Mouse (Mus musculus) hematopoietic stem cell, adult 5-6 weeks (primary cell): ENCODE results near the gene Atp8a2. TPM values are rescaled to one million over a fixed set of nuclear protein-coding genes. Genes with fewer than 3 reads are reported as not detected.

Experiments
- ATAC-seq, 2 experiments: fragments of 125-278 bp in 1 of 2; replicated peaks in 1 of 2; 2 replicates each; pipeline ENCODE4 v1.8.0; 2016 to 2017; ENCODE audit warnings: inconsistent platforms in 2 of 2, mild to moderate bottlenecking in 2 of 2, moderate number of reproducible peaks in 2 of 2, low read depth in 1 of 2, moderate TSS enrichment in 1 of 2; ENCODE audit not compliant: low FRiP score in 2 of 2, poor library complexity in 2 of 2, severe bottlenecking in 2 of 2, insufficient read depth in 1 of 2, low TSS enrichment in 1 of 2
- total RNA-seq: library from RNA; stranded (forward); fragments of 172-1452, 232-1000 nt; gene quantifications from 2 replicates; pipeline ENCODE4 v1.2.3, GENCODE M21; 2017

Atp8a2 gene
- total RNA-seq, 1 experiment from 2014 or later: 0.84 TPM

- no peak for ATAC-seq
Observed at GRCm38 (mm10) chr14:60172286-60173055, 24.5 kb downstream of the Atp8a2 start.

DNA sequence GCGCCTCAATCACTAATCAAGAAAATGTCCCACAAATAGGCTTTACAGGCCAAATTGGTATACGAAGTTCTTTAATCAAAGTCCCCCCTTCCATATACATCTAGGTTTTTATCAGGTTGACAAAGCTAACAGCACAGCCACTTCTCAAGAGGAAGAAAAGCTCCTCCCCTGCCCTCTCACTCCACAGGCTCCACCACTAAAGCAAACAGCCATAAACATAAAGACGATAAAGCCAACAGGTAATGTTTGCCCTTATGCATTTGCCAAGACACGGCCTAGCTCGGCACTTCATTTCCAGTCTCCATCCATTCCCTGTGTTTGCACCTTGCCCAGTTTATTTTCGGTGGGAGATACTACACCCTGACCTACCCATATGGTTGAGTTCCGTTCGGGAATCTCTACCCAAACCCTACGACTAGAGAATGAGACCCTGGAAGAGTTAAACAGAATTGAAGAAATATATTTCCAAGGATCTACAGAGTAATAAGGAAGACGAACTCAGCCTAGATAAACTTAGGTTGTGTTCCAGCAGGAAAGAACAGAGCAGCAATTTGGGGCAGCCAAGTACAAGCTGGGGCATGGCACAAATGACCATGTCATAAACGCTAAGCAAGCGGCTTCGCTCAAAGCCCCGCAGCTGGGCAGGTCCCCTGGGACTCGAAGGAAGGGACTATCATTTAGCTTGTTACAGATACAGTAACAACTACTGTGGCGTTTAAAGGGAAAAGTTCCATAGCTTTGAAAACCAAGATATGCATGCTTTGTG lies 26.0 kb downstream of the Atp8a2 start:
- ATAC-seq: no peak

DNA sequence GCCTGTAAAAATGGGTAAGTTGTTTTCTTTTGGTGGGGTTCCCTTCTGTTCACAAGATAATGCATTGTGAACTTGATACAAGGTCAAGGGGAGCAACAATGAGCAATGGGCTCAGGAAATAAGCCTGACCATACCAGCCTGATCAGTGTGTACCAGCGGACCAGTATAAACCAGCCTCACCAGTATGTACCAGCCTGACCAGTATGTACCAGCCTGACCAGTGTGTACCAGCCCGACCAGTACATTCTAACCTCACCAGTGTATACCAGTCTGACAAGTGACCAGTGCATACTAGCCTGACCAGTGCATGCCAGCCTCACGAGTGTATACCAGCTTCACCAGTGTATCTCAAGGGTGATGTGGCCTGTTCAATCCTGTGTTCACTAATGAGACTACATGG lies 33.6 kb downstream of the Atp8a2 start:
- ATAC-seq: no peak

DNA sequence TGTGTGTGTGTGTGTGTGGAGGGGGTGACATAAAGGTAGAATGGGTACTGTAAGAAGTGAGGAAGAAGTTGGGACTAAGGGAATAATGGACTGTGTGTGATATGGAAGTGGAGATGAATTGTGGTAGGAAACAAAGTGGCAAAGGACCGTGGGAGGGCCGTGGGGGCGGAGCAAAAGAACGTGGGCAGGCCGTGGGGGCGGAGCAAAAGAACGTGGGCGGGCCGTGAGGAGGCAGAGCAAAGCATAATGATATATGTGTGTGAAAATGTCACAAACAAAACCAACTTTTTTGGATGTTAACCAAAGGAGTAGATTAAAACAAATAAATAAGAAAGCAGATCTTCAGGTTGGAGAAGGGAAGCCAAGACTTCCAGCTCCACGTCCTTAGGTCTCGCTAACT lies 44.6 kb downstream of the Atp8a2 start:
- ATAC-seq: no peak

DNA sequence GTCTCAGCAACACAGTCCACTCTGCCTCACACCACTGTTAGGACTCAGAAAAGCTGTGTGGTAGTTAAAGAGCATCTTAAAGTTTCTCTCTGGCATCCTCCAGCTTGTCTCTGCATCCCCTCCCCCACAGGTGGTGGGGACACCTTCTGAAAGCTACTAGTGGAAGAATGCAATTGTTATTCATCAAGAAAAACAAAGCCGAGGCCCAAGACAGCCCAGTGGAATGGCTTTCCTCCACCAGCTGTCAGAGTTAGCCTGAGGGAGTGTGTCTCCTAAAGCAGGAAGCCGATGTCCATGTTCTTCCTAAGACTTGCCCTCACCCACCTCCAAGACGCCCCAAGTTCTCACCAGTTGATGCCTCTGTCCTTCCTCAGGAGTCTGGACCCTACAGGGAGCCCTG lies 48.1 kb downstream of the Atp8a2 start:
- no peak for ATAC-seq

DNA sequence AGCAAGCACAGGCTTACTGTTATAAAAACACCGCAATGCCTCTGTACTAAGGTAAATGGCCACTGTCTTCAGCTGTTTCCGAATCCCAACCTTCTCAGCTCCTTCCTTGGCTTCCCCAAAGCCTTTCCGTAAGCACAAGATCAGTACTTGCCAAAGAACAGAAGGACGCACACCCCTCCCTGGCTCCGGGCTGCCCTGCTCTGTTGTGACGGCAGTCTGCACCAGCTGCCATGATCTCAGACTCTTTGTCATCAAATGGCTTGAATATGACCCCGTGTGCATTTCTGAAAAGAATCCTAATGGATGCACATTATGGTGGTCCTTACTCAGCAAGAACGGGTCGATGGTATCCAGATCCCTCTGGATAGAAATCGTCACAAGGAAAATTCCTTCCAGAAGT lies 53.7 kb downstream of the Atp8a2 start:
- no peak for ATAC-seq

- no peak; a peak in 1 of 4 replicates for ATAC-seq
Observed at GRCm38 (mm10) chr14:60138339-60138738, 58.6 kb downstream of the Atp8a2 start.

DNA sequence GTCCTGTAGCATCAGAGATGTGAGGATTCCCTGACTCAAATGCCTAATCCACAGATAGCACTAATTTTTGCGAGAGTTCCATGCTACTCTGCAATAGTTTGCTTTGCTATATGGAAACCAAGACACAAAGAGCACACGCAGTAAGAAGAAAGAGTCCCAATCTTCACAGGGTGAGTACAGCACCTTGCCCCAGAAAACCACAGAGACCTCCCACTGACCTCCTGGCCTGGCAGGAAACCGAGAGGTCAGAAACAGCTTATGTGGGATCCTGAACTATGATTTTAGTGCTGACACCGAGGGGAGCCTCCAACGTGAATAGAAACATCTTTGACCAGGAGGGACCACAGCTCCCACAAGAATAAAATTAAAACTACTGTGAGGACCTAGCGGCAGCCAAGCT lies 59.2 kb downstream of the Atp8a2 start:
- no peak for ATAC-seq

- ATAC-seq: no peak
Observed at GRCm38 (mm10) chr14:60135801-60136200, 61.2 kb downstream of the Atp8a2 start.

- no peak for ATAC-seq
Observed at GRCm38 (mm10) chr14:60134720-60135119, 62.3 kb downstream of the Atp8a2 start.

GRCm38 (mm10) chr14:60131196-60131876 lies 65.6 kb downstream of the Atp8a2 start:
- ATAC-seq: no peak

DNA sequence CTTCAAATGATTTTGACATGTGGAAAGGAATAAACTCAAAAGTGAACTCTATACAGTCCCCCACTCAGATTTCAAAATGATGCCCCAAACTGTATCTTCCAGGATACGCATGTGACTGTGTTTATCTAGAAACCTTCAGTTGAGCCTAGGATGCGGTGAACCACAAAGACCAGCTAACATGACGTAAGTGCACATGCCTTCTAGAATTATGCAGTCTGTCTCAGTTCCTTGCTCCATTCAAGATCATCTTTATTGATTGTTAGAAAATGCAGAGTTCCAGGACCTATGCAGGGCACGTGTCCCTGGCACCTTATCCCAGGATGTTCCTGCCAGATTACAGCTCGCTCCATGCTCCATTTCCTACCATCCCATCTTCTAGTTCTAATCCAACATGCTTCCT lies 67.4 kb downstream of the Atp8a2 start:
- peak; percentile 51 to 71; a peak in 2 of 4 replicates for ATAC-seq

GRCm38 (mm10) chr14:60125202-60125601 lies 71.8 kb downstream of the Atp8a2 start:
- no peak for ATAC-seq

DNA sequence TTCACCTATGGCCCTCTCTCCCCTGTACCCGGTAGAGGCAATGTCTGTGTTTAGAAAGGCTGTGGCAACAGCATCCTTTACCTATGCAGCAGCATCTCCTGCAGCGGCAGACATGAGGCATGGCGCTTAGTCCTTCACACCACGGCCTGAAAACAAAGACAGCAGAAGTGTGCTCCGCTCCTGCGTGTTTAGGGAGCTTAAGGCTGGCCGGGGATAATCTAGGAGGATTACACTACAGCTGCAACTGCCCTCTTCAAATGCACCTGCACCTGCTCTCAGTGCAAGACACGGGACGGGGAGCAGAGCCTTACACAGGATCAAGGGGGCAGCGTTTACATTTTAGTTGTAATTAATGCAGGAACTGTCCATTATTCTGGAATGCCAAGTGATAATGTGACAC lies 75.4 kb downstream of the Atp8a2 start:
- ATAC-seq: no peak

GRCm38 (mm10) chr14:60117792-60118585 lies 79.0 kb downstream of the Atp8a2 start:
- ATAC-seq: 0 out of 4 replicates have a peak, but pooled peaks of 1 of the 2 experiments have one; percentile 14

DNA sequence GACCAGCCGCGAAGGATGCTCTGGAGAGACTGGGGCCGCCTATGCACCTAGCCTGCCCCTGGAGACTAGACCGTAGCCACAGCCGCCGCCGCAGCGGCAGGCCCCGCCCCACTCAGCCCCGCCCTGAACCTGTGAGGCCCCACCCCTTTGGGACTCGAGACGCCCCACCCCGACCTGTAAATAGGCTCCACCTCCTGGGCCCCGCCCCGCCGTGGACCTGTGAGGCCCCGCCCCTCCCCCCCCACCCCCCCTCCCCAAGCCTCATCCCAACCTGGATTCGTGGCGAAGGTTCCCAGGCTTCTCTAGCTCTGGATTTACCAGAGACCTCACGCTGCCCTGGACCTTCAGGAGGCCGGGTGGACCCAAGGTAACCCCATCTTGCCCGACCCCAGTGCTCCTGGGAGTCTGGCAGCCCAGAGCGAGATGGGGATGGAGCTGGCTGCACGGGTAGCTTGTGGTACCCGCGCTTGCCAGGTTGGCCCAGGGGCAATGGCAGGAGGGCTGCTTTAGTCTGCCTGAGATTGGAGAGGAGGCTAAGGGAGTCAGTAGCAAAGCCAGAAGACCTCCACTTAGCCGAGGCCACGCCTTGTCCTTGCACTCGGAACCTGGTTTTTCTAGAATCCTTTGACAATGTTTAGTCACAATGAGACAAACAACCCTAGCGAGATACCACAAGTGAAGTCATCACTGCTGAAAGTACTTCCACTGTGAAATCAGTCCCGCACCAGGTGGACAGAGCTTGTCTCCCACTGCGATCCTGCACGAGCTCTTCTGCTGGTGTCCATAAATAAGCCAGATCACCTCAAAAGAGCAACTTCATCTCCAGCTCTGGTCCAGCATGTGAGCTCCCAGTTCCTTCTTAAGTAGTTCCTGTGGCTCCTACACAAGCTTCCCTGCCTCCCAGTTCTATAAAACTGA lies 109.9 kb downstream of the Atp8a2 start:
- peak; percentile 35 to 46; a peak in 1 of 4 replicates for ATAC-seq
